Comparison of ENCODE assay signal across 9 mouse cellular contexts in genomic region chr7:131598483-131598824, GRCm38 (mm10). TPM values are rescaled to one million over a fixed set of nuclear protein-coding genes. Genes with fewer than 3 reads are reported as not detected.
DNase-seq lines count a peak whose midpoint lies in the region; ATAC-seq and TF ChIP-seq lines count a peak whose summit lies in the region.
"Had no signal": no experiment of that assay in that cellular context is flagged by ENCODE, and none has a peak within 500 bp of the region (broad histone marks: within the 10 kb centered on the region; RNA-seq: fewer than 3 reads in every experiment).

No protein-coding gene starts in this region.

- no peak overlapping the region for H3K9ac ChIP-seq in liver, postnatal 0 days (replicated peaks)
- no peak overlapping the region for H3K9ac ChIP-seq in liver, embryonic 11.5 days (ENCODE audit: low read depth, low read length)
- peak overlapping the region; percentile 12; the same call in 1 of the 2 replicates for H3K9ac ChIP-seq in hindbrain, embryonic 11.5 days (ENCODE audit: low read depth, low read length)
- H3K9ac ChIP-seq in lung, embryonic 14.5 days = no peak overlapping the region; the same call in 1 of the 2 replicates
- H3K9ac ChIP-seq: limb, embryonic 15.5 days had no signal

- peak; percentile 29; the same call in 1 of the 2 replicates for TF ChIP-seq CTCF in liver, postnatal 0 days (IDR thresholded peaks at IDR 0.05; ENCODE audit: low read depth)
- TF ChIP-seq CTCF in lung, embryonic 14.5 days (IDR thresholded peaks at IDR 0.05; ENCODE audit: low read depth) = peak; percentile 54

- H3K27me3 ChIP-seq in liver, postnatal 0 days (ENCODE audit: insufficient read depth, low read length) = peaks cover 12% of the 10 kb centered on the region; the same call in 1 of the 2 replicates
- H3K27me3 ChIP-seq in liver, embryonic 11.5 days (replicated peaks; ENCODE audit: control insufficient read depth, insufficient read depth, low read length) = no peaks in the 10 kb centered on the region
- H3K27me3 ChIP-seq in hindbrain, embryonic 11.5 days (ENCODE audit: control insufficient read depth, insufficient read depth, low read length) = peaks cover 29% of the 10 kb centered on the region
- no peaks in the 10 kb centered on the region for H3K27me3 ChIP-seq in lung, embryonic 14.5 days (ENCODE audit: insufficient read depth, low read length)

- H3K4me2 ChIP-seq in liver, postnatal 0 days (ENCODE audit: low read depth, low read length) = no peak overlapping the region
- no peak overlapping the region for H3K4me2 ChIP-seq in liver, embryonic 11.5 days
- 0 out of 2 replicates have a peak overlapping the region, but pooled peaks have one; percentile 1 for H3K4me2 ChIP-seq in hindbrain, embryonic 11.5 days (replicated peaks; ENCODE audit: low read depth, low read length)
- H3K4me2 ChIP-seq in lung, embryonic 14.5 days = 0 out of 2 replicates have a peak overlapping the region, but pooled peaks have one; percentile 20
- H3K4me2 ChIP-seq: limb, embryonic 15.5 days had no signal

- no peaks in the 10 kb centered on the region for H3K36me3 ChIP-seq in liver, postnatal 0 days (replicated peaks; ENCODE audit: insufficient read depth, low read length)
- no peaks in the 10 kb centered on the region for H3K36me3 ChIP-seq in liver, embryonic 11.5 days (ENCODE audit: control insufficient read depth, insufficient read depth, low read length)
- H3K36me3 ChIP-seq in hindbrain, embryonic 11.5 days (ENCODE audit: control insufficient read depth, insufficient read depth, low read length) = no peaks in the 10 kb centered on the region
- no peaks in the 10 kb centered on the region for H3K36me3 ChIP-seq in lung, embryonic 14.5 days (ENCODE audit: insufficient read depth)
- H3K36me3 ChIP-seq: limb, embryonic 15.5 days had no signal

- no peaks in the 10 kb centered on the region for H3K4me1 ChIP-seq in liver, postnatal 0 days (ENCODE audit: insufficient read depth)
- no peaks in the 10 kb centered on the region for H3K4me1 ChIP-seq in liver, embryonic 11.5 days (replicated peaks; ENCODE audit: control insufficient read depth, insufficient read depth, low read length)
- H3K4me1 ChIP-seq in hindbrain, embryonic 11.5 days (replicated peaks; ENCODE audit: control insufficient read depth, insufficient read depth, low read length) = peaks cover 3% of the 10 kb centered on the region; the same call in 1 of the 2 replicates
- H3K4me1 ChIP-seq in lung, embryonic 14.5 days (ENCODE audit: insufficient read depth) = peaks cover 6% of the 10 kb centered on the region; the same call in 1 of the 2 replicates

- no peak overlapping the region for H3K27ac ChIP-seq in liver, postnatal 0 days (ENCODE audit: low read depth)
- no peak overlapping the region for H3K27ac ChIP-seq in liver, embryonic 11.5 days (ENCODE audit: low read depth, low read length)
- H3K27ac ChIP-seq in hindbrain, embryonic 11.5 days (ENCODE audit: low read depth, low read length) = peak overlapping the region; percentile 48; the same call in 1 of the 2 replicates
- no peak overlapping the region for H3K27ac ChIP-seq in lung, embryonic 14.5 days (ENCODE audit: low read depth)
- H3K27ac ChIP-seq: limb, embryonic 15.5 days had no signal

- DNase-seq in liver, postnatal 0 days = peak; percentile 21
- DNase-seq in liver, embryonic 11.5 days (ENCODE audit: low spot score) = no peak
- DNase-seq in cerebellum, postnatal 10 days = peak; percentile 67 to 70
- peak; percentile 83 for DNase-seq in hindbrain, embryonic 11.5 days (ENCODE audit: low spot score)
- peak; percentile 68 for DNase-seq in lung, embryonic 14.5 days
- DNase-seq in right cerebral cortex, postnatal 10 days (ENCODE audit: low spot score in 2 of 2) = peak; percentile 28 to 37
- no peak for DNase-seq in urinary bladder, postnatal 10 days (ENCODE audit: low spot score)

- no peaks in the 10 kb centered on the region for H3K9me3 ChIP-seq in liver, postnatal 0 days (ENCODE audit: low read length)
- H3K9me3 ChIP-seq in liver, embryonic 11.5 days (ENCODE audit: control insufficient read depth, low read length) = no peaks in the 10 kb centered on the region
- H3K9me3 ChIP-seq in hindbrain, embryonic 11.5 days (ENCODE audit: control insufficient read depth, low read length) = no peaks in the 10 kb centered on the region
- H3K9me3 ChIP-seq in lung, embryonic 14.5 days (ENCODE audit: low read depth, low read length) = no peaks in the 10 kb centered on the region
- H3K9me3 ChIP-seq: limb, embryonic 15.5 days had no signal

- no peak for ATAC-seq in liver, postnatal 0 days
- no peak for ATAC-seq in liver, embryonic 11.5 days (replicated peaks; ENCODE audit: low FRiP score)
- no peak; the same call in 1 of the 2 replicates for ATAC-seq in hindbrain, embryonic 11.5 days (ENCODE audit: low FRiP score)
- ATAC-seq in lung, embryonic 14.5 days (ENCODE audit: insufficient read depth) = no peak
- ATAC-seq in activated CD4-positive, CD25-positive, alpha-beta regulatory T cell, adult 4 months = no peak

- WGBS in liver, postnatal 0 days (ENCODE audit: insufficient replicate concordance) = 12% methylated on average over 5 of the region's 5 CpGs
- 17% methylated on average over 5 of the region's 5 CpGs for WGBS in liver, embryonic 11.5 days
- 4% methylated on average over 5 of the region's 5 CpGs for WGBS in hindbrain, embryonic 11.5 days
- WGBS in lung, embryonic 14.5 days = 5% methylated on average over 5 of the region's 5 CpGs

- TF ChIP-seq EP300 in liver, postnatal 0 days (IDR thresholded peaks at IDR 0.05; ENCODE audit: low read depth) = no peak

- no peak overlapping the region for H3K4me3 ChIP-seq in liver, postnatal 0 days (ENCODE audit: low read depth, low read length)
- no peak overlapping the region for H3K4me3 ChIP-seq in liver, embryonic 11.5 days (ENCODE audit: low read depth, low read length)
- H3K4me3 ChIP-seq in hindbrain, embryonic 11.5 days (ENCODE audit: low read depth, low read length) = no peak overlapping the region
- no peak overlapping the region for H3K4me3 ChIP-seq in lung, embryonic 14.5 days (ENCODE audit: low read depth, low read length)
- H3K4me3 ChIP-seq: limb, embryonic 15.5 days had no signal

RNA-seq across cellular contexts. Expression of gene Bub3, which starts 38.4 kb away (rescaled TPM):
- 65.9 and 67.0 TPM in 2 replicates for polyA plus RNA-seq in liver, postnatal 0 days (2015; fragmentation: Nextera tagmentation; extraction: Ambion mirVana)
- polyA plus RNA-seq in liver, embryonic 11.5 days (2014; fragmentation: Nextera tagmentation; extraction: Ambion mirVana) = 192 and 201 TPM in 2 replicates
- 271 and 278 TPM in 2 replicates for polyA plus RNA-seq in hindbrain, embryonic 11.5 days (2014; fragmentation: Nextera tagmentation; extraction: Ambion mirVana)
- 264 and 268 TPM in 2 replicates for polyA plus RNA-seq in lung, embryonic 14.5 days (2014; fragmentation: Nextera tagmentation; extraction: Ambion mirVana)
- polyA plus RNA-seq in activated CD4-positive, CD25-positive, alpha-beta regulatory T cell, adult 4 months (2017; shearing (Covaris generic)) = 100 to 1,000 TPM; 176 to 222 TPM

RNA-seq across cellular contexts. Expression of gene Hmx2, which starts 49.9 kb away (rescaled TPM):
- not detected in 2 replicates for polyA plus RNA-seq in liver, postnatal 0 days (2015; fragmentation: Nextera tagmentation; extraction: Ambion mirVana)
- not detected in 2 replicates for polyA plus RNA-seq in liver, embryonic 11.5 days (2014; fragmentation: Nextera tagmentation; extraction: Ambion mirVana)
- polyA plus RNA-seq in hindbrain, embryonic 11.5 days (2014; fragmentation: Nextera tagmentation; extraction: Ambion mirVana) = 2.7 and 3.5 TPM in 2 replicates
- polyA plus RNA-seq in lung, embryonic 14.5 days (2014; fragmentation: Nextera tagmentation; extraction: Ambion mirVana) = not detected in 2 replicates
- under 1 TPM in 1 of 2 experiments, not detected in 1; 0.32 TPM for polyA plus RNA-seq in activated CD4-positive, CD25-positive, alpha-beta regulatory T cell, adult 4 months (2017; shearing (Covaris generic))
- polyA plus RNA-seq: limb, embryonic 15.5 days had no signal

RNA-seq across cellular contexts. Expression of gene Hmx3, which starts 55.8 kb away (rescaled TPM):
- polyA plus RNA-seq in liver, postnatal 0 days (2015; fragmentation: Nextera tagmentation; extraction: Ambion mirVana) = not detected in 2 replicates
- not detected in 2 replicates for polyA plus RNA-seq in liver, embryonic 11.5 days (2014; fragmentation: Nextera tagmentation; extraction: Ambion mirVana)
- polyA plus RNA-seq in hindbrain, embryonic 11.5 days (2014; fragmentation: Nextera tagmentation; extraction: Ambion mirVana) = 0.57 and 1.2 TPM in 2 replicates
- not detected in 2 replicates for polyA plus RNA-seq in lung, embryonic 14.5 days (2014; fragmentation: Nextera tagmentation; extraction: Ambion mirVana)
- not detected for polyA plus RNA-seq in activated CD4-positive, CD25-positive, alpha-beta regulatory T cell, adult 4 months (2017; shearing (Covaris generic))
- polyA plus RNA-seq: limb, embryonic 15.5 days had no signal

Comparison
In these comparisons a context has a peak if more than half of its experiments do, and no peak if none do; other contexts are left out.
1. DNase-seq: peak in liver, postnatal 0 days (single experiment), cerebellum, postnatal 10 days (2 of 2), hindbrain, embryonic 11.5 days (single experiment), lung, embryonic 14.5 days (single experiment) and right cerebral cortex, postnatal 10 days (2 of 2); none in liver, embryonic 11.5 days (single experiment) and urinary bladder, postnatal 10 days (single experiment).
2. H3K4me2 ChIP-seq: peak in hindbrain, embryonic 11.5 days (single experiment) and lung, embryonic 14.5 days (single experiment); none in liver, postnatal 0 days (single experiment) and liver, embryonic 11.5 days (single experiment).